Mouse (Mus musculus): ENCODE results near the gene Hexb.
A peak's percentile ranks its signal among the peaks of the same experiment; 100 is the strongest.

Hexb gene

DNA sequence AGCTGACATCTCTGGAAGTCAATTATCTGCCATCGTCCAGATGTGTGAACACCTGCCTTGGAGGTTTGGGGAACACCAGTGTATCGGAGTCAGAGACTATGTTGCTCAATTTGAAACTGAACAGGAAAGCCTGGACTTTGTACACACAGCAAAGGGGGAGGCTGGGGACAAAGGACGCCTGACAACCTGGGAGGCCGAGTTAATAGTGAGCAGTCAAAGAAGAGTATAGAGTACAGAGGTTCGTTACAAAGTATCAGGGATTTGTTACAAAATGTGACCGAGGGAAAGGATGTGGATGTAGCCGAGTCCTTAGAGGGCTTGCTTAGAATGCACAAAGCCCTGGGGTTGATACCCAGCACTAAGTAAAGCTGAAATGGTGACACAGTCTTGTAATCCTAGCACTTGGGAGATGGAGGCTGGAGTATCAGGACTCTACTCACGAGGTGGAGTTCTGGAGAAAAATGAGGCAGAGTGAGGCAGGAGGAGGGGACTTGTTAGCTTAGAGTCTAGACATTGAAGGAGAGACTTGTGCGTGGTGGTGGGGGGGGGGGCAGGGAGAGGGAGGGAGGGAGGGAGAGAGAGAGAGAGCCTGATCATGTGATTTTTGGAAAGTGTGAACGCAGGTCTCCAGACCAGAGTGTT lies 26.3 kb upstream of the Hexb start:
- ATAC-seq (ENCODE audit: low TSS enrichment) = no peak

DNA sequence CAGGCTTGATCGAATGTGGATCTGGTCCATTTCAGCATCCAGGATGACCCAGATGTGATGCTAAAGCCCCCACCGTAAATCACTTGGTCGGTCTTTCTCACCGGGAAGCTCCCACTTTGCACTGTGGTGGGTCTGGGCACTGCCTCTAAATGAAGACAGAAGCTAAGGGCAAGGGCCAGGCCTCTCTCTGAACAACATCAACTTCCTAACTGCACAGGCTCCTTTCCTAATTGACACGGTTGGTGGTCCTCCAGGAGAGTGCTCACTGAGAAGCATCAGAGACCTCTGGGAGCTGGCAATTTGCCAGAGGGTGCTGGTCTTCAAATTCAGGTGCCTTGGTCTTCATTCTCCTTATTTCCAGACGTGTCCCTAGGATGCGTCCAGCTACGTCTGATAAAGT lies 25.7 kb upstream of the Hexb start:
- no peak for ATAC-seq (ENCODE audit: low TSS enrichment)

DNA sequence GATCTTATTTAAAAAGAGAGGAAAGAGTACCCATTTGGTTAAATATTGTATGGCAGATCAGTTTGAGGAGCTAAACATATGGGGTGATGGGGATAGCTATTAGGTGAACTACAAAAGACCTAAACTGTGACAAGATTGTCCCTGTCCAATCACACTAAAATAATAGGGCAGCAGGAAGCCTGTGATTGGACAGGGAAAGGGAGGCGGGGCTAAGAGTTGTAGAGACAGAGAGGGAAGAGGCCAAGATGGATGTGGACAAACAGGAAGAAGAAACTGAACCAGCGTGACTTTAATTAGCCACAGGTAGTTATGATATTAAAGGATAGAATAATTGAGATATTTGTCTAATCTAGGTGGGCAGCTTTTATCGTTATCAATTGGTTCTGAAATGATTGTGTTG lies 21.9 kb upstream of the Hexb start:
- ATAC-seq (ENCODE audit: low TSS enrichment) = no peak

DNA sequence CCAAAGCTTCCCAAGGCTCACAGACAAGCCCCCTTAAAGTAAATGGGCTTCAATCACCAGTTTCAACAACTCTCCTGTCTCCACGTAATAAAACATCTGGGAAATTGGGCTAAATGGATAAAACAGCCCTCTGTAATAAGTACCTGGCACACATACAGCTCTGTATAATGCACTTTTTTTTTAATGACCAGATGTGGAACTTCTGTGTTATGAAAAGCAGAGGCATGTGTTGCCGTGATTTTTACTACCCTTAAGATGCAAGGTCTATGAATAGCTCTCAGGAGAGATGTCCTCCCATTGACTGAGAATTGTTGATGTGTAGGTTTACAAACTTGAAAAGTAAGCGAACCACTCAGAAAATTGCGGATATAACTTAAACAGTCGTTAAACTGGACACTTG lies 18.0 kb upstream of the Hexb start:
- no peak for ATAC-seq (ENCODE audit: low TSS enrichment)

DNA sequence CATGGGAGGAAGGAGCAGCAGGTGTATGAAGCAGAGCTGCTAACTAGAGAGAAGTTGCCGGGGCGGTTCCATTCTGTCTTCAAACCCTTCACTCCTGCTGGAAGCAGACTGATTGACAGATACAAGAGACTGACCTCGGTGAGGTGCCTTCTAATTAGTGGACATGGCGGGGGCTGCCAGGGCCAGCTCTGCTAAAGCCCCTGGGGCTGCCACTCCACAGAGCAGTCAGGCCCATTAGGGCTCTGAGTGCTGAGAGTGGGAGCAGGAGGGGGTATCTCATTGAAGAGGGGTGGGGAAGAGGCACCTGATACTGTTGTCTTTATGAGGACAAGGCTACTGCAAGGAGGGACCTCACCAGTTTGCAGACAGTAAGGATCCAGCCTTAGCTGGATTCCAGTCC lies 17.4 kb upstream of the Hexb start:
- no peak for ATAC-seq (ENCODE audit: low TSS enrichment)

DNA sequence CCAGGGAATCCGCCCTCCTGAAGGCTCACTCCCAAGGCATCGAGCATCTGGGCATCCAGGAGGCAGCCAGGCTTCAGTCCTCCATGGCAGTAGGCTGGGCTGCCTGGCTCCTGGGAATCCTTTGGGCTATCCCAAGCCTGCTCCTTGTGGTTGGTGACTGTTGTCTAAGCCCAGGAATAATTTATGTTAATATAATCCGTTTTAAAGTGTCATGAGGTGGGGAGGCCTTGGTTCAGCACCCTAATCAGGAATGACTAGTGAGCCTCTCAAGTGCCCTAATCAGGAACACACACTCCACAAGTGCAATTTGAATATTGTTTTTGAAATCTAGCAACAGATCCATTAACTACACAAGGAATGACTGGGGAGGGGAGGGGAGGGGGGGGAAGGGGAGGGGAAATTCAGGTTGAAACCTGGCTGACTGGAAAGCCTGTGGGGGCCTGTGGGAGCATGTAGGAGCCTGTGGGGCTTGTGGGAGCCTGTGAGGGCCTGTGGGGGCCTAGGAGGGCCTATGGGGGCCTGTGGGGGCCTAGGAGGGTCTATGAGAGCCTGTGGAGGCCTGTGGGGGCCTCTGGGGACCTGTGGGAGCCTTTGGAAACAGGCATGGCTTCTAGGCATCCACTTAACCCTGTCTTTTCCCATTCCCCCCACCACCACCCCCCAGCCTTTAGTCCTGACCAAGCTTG lies 16.6 kb upstream of the Hexb start:
- no peak for ATAC-seq (ENCODE audit: low TSS enrichment)

DNA sequence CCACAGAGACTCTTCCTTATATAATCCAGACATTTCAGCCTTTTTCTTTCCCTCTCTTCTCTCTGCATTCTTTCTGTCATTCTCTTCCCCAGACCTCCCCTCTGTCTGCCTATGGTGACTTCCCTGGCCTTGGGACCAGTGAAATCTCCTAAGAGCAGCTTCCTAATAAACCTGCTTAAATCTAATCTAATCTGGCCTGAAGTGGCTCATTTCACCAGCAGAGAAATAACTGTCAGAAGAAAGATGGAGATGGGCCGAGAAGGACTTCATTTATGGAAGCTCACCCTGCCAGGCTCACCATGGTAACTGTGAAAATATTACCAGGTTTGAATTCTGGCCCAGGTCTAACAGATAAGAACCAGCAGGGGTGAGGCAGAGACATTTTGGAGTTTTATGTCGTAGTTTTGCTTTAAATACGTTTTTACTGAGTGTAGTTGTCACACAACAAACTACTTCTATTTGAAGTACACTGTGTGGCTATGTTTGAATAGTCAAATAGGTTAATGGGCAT lies 10.4 kb upstream of the Hexb start:
- ATAC-seq (ENCODE audit: low TSS enrichment) = no peak

DNA sequence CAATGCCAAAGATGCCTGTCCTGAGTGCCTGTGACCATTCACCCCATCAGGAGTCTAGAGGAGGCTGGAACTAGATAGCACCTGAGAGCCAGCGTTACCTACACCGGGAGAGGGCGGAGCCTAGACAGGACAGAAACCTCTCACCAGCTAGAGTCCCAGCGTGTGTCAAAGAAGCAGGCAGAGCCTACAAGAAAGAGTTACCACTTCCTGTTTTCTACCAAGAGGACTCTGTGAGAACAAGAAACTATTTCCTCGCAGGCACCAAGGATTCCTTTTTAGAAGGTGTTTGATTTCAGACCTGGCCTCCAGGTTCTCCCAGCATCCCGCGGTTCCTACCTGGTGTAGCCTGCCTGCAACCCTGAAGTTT lies 9.9 kb upstream of the Hexb start:
- no peak for ATAC-seq (ENCODE audit: low TSS enrichment)

DNA sequence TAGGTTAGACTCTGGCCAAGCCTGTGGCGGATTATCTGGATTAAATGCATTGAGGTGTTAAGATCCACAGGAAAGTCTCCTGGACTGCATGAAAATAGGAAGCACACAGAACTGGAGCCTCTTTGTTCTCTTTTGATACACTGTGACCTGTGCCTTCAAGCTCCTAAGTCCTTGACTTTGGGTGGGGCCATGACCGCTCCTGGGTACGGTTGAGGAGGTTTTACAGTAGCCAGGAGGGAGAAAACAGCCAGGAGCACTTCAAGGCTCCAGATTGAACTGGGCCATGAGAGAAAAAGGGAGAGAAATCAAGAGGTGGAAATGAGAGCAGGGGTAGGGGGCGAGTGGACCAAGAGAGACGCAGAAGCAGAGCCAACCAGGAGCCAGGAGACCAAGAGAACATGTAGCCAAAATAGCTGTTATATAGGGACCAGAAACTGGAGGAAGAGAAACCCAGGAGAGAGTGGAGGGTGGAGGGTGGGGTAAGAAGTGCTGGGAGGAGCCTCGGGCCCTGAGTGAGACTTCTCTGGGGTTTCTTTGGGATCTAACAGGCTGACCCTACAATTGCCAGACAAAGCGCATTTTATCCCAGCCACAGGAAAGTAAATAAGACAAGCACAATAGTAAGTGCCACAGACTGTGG lies 9.4 kb upstream of the Hexb start:
- ATAC-seq (ENCODE audit: low TSS enrichment) = no peak

DNA sequence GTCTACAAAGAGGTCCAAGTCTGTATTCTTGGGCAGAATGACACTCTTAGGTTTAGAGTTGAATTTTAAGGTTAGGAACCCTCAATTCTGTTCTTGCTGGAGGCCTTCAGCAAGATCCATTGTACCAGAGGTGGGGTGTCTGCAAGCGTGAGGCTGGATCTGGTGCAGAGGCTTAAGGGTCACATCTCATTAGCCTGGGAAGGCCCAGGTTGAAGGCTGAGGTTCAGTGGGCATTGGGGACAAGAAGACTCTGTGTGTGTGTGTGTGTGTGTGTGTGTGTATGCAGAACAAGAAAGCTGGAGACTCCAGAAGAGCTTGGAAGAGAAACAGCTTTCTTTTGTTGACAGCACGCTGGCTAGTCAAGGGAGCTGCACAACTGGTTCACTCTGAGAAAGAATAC lies 7.9 kb upstream of the Hexb start:
- ATAC-seq (ENCODE audit: low TSS enrichment) = no peak

DNA sequence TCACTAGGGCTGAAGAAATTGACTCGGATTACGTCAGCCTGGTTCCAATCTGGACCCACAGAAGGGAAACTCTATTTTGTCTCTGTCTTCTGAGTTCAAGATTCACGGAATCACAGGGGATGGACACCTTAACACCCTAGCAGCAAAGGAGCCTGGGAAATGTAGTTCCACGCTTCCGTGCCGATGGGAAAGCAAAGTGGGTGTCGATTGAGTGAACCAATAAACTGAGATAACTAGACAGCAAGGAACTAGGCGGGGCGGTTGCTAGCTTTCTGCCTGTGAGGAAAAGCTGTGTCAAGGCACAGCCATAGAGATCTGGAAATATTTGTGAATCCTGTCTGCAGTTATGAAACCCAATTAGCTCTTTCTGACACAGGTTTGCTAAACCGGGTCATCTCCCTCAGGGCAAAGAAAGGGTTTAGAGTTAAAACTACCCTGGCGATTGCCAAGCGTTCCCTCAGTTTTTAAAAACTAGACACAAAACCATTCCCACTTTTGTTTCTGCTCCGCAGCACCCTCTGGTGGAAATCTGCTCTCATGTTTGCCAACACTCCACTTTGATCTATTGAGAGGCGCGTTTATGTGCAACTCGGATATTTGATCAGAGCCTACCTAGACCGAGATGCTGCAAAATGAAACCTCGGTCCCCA lies 7.0 kb upstream of the Hexb start:
- ATAC-seq (ENCODE audit: low TSS enrichment) = peak; percentile 94

DNA sequence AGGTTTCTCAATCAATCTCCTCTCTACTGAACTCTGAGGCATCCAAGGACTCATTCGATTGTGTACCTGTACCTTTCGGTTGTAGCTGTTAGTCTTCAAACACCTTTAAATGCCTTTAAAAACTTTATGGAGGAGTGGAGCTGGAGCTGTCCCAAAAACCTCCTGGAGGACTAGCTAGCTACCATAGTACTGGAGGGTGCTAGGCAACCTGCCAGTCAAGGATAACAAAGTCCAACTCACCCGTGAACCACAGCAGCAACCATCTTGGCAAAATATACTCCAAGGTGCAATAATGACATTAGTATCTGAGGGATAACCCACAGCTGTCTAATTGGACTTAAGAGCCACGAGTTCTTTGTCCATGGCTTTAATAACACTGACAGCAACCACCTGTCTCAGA lies 3.7 kb upstream of the Hexb start:
- no peak for ATAC-seq (ENCODE audit: low TSS enrichment)

DNA sequence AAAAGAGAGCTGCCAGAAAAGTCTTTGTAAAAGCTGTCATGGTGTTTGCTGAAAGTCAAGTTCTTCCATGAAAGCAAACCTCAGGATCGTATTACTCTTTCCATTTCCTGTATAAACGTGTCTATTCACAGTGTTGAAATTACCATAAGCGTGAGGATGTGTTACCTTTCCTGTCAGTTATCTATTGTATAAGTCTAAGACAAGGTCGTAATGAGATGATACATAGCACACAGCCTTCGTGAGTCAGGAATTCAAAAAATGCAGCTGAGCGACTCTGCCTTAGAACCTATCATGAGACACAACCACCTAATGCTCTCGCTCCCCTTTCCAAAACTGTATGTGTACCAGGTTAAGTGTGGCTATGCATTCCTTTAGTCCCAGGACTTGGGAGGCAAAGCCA lies 2.9 kb upstream of the Hexb start:
- ATAC-seq (ENCODE audit: low TSS enrichment) = no peak

DNA sequence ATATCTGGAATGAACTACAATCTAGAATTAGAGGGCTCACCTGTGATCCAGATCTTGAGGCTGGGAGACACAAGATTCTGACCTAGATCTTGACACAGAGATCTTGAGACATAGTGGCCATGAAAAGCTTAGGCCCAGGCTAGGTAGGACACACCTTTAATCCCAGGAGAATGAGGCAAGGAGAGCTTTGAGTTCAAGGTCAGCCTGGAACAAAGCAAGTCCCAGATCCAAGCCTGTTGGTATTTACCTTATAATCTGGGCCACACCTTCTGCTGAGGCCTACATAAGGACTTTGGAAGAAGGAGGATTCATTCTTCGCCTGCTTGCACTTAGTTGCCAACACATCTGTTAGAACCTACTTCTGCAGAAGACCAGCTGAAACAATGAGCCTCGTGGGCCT lies 966 bp upstream of the Hexb start:
- ATAC-seq (ENCODE audit: low TSS enrichment) = no peak

DNA sequence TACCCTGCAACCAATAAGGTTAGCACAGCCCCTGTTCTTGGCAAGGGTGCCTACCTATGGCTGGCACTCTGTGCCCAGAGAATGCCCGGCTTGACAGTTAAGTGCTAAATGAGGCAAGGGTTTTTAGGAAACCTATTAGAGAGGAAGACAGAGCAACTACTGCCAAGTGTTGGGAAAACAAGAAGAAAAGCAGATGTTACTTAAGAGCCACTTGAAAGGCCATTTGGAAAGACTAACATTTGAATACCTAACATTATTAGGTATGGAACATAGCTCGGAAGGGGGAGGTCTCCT lies 1.3 kb downstream of the Hexb start:
- no peak for ATAC-seq (ENCODE audit: low TSS enrichment)

DNA sequence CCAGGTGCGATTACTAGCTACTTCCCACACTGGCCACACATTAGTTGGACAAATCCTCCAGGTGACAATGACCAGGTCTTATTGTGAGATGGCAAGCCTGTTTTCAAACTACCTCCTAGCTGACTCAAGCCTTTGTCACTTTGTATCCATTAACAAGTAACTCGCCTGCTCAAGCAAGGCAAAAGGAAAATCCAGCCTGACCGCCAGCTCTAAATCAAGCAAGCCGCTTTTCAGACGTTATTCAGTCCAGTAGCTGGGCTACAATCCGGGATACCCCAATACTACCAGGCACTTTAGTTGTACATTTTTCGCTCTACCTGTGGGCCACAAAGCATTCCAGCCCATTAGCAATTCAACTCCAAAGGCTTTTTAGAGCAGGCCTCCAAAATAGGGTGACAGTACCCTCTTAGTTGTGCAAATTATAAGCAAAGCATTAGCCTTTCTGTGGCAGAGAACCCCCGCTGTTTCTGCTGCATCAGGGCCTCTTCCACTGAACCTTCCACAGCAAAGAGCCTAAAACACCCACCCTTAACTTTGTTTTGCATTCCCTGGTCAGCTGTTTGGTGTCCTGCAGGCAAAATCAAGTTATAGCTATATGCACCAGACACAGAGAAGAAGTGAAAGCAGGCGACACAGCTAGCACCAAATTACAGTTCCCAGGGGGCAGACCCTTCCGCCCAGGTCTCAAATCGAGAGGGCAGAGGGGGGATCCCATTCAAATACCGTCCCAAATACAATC lies 1.8 kb downstream of the Hexb start:
- no peak for ATAC-seq (ENCODE audit: low TSS enrichment)

DNA sequence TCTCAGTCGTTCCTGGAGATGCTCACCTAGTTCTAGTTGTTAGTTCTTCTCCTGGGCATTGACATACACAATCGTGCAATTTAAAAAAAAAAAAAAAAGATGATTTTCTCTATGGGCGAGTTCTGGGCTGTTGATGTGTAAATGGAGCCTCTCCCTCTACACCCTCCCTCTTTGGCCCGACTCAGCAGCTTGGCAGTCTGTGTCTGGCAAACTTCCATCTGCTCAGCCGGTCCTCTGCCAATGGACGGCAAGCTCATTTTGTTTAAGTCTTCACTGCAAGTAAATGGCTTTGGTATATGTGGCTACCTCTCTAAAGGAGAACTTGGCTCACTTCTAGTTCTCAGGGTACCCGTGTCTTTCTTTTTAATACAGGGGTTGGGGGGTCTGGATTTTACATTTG lies 4.7 kb downstream of the Hexb start:
- peak; percentile 58 for ATAC-seq (ENCODE audit: low TSS enrichment)

DNA sequence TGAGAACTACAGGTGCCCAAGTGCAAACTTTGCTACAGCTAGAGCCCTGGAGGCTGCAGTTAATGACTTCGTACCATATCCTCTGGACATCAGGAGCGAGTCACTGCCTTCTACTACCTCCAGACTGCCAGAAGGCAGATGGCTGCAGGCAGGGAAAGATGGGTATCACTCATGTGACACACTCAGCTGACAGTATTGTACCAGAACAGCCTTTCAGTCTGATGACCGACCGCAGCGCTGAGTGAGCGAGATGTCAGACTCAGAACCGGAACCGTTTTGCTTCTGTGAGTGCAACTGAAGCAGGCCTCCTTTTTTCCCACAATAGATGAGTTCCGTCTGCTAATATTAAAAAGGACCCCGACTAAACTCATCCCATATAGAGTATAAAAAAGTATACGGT lies 5.5 kb downstream of the Hexb start:
- ATAC-seq (ENCODE audit: low TSS enrichment) = no peak

DNA sequence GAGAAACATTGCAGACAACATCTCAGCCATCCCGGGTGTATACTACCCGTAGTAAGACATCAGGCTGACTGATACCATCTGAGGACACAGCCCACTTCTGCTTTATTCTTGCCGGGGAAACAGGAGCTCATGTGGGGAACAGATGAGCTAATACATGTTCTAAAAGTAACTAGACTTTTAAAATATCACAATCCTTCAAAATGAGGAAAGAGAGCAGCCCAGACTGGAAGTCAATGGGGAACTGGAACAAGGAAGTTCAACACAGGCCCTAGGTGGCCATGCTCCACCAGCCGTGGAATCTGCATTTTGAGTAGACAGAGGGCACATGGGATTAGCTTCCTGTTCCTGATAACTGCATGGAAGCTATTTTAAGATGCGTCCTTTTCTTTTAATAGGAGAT lies 10.5 kb downstream of the Hexb start:
- ATAC-seq (ENCODE audit: low TSS enrichment) = peak; percentile 42; the same call in 1 of the 2 replicates

DNA sequence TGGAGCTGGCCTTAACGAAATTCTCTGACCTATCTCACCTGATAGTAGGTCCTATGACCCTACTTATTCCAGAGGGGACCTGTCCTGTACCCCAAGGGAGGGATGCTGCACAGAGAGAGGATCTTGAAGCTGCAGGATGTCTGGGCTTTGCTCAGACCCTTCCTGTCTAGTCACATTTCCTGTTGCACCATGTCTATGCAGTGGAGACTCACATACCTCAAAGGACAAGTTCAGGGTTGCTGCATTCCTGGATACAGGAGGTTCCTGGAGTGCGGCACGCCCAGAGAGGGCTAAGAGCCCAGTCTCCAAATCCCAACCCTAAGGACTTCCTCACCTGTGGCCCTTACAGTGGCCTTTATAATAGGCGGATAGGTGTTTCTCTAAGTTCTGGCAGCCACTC lies 11.8 kb downstream of the Hexb start:
- no peak for ATAC-seq (ENCODE audit: low TSS enrichment)

DNA sequence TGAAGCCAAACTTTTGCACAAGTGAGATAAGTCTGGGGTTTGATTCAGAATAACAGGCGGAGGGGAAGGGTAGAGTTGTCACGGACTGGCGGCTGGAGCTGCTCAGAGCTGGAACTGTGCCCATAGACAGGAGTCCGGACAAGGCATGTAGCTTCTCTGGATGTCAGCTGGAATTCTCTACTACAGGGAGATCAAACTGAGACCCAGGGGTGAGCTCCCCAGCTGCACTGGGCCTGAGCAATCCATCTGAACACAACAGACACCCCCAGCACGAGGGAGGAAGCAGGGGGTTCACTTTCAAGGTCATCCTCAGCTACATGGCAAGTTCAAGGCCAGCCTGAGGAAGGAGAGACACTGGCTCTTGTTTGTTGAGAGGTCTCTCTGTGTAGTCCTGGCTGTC lies 13.5 kb downstream of the Hexb start:
- no peak for ATAC-seq (ENCODE audit: low TSS enrichment)

DNA sequence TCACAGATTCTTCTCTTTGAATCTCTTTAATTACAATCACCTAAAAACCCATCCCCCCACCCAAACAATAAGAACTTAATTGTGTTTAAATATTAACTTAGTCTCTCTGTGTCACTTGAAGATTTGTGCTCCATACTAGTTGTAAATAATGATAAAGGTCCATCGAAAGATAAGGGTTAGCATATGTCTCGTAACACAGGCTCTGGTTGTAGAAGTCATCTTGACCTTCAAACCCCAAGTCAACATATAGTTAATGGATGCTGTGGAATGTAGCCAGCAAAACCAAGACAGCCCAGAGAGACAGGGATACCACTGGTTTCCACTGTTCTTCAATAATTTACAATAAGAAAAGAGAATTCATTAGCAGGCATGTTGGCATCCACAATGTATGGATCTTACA lies 14.0 kb downstream of the Hexb start:
- ATAC-seq (ENCODE audit: low TSS enrichment) = no peak

Data from frontal cortex, adult (tissue).